Mouse (Mus musculus) testis, adult 2 months (tissue): ENCODE measurements around the gene Asxl1.

ENCODE experiments used
- CTCF ChIP-seq: fragments of 200-500 bp; IDR thresholded peaks from 2 replicates; pipeline ENCODE4 v1.5.1; 2012; ENCODE audit warnings: low read depth, mild to moderate bottlenecking, inconsistent platforms, low read length, moderate library complexity; ENCODE audit not compliant: control insufficient read depth, insufficient read depth, insufficient replicate concordance
- POLR2A ChIP-seq: fragments of 200-500 bp; IDR thresholded peaks from 2 replicates; pipeline ENCODE4 v1.6.1; 2012; ENCODE audit warnings: low read depth, mild to moderate bottlenecking, inconsistent platforms, low read length, moderate library complexity; ENCODE audit not compliant: control insufficient read depth

- TF ChIP-seq CTCF = no peak
- TF ChIP-seq POLR2A = no peak
These were observed 59.3 kb downstream of the Asxl1 start for GRCm38 (mm10) chr2:153404882-153405281.
